Mouse (Mus musculus): Measurements from ENCODE around the gene Inip.

- TF ChIP-seq TAL1 (IDR thresholded peaks at IDR 0.05; ENCODE audit: low read length) = no peak
- no peak for TF ChIP-seq GATA1 (IDR thresholded peaks at IDR 0.05; ENCODE audit: low read length)
These were observed 20.1 kb upstream of the Inip start for GRCm38 (mm10) chr4:59821516-59821915.
